Mouse (Mus musculus) stomach, postnatal 0 days (tissue): ENCODE data around the gene Lsm5.

Experiments
- CTCF ChIP-seq: IDR thresholded peaks from 2 replicates; pipeline ENCODE4 v1.5.1; 2016; ENCODE audit warnings: antibody characterized with exemption, low read depth, mild to moderate bottlenecking, moderate library complexity
- EP300 ChIP-seq: optimal IDR thresholded peaks from 2 replicates; pipeline ENCODE3; 2016; ENCODE audit warnings: antibody characterized with exemption

- TF ChIP-seq CTCF = peak; percentile 81
- no peak for TF ChIP-seq EP300
Observed at GRCm38 (mm10) chr6:56714574-56715269, 10.2 kb upstream of the Lsm5 start, which contains the start of gene Avl9.
